8 mouse cellular contexts compared by ENCODE assay signal in the genomic region with DNA sequence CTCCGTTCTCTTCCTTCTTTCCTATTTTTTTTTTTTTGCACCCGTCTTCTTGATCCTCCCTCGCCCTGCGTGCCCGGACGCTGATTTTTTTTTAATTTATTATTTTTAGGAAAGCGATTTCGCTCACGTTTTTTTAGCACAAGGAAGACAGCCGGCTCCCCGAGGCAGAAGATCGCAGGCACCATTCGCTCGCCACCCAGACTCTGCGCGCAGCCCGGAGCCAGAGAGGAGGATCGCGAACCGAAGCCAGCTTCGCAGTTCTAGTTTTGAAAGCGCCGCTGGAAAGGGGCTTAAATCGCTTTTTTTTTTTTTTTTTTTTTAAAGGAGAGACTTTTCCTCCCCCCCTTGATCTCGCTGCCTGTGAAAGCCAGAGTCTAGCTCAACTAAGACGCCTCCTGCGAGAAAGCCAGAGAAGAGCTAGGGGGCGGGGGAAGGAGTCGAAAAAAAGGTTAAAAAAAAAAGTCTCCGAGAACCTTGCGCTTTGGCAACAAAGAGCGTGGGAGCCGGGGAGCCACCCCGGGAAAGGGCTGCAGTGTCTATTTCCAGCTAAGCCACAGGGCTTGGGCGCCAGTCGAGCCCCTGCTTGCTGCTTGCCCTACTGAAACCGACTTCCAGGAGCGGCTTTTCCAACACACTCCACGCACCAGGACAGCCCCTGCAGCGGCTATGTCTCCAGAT. TPM values are rescaled to one million over a fixed set of nuclear protein-coding genes. Genes with fewer than 3 reads are reported as not detected.
A peak's percentile ranks its signal among the peaks of the same experiment; 100 is the strongest.
DNase-seq lines count a peak whose midpoint lies in the region; ATAC-seq and TF ChIP-seq lines count a peak whose summit lies in the region.

No protein-coding gene starts in this region.

- H3K36me3 ChIP-seq in forebrain, embryonic 14.5 days (ENCODE audit: control insufficient read depth, insufficient read depth, low read length), result no peaks in the 10 kb centered on the region
- H3K36me3 ChIP-seq in intestine, embryonic 14.5 days (ENCODE audit: control insufficient read depth, insufficient read depth, low read length), result peaks cover 11% of the 10 kb centered on the region
- H3K36me3 ChIP-seq in midbrain, embryonic 12.5 days, result no peaks in the 10 kb centered on the region
- no peaks in the 10 kb centered on the region for H3K36me3 ChIP-seq in thymus, adult 2 months (ENCODE audit: control insufficient read depth, insufficient read depth, low read length)

- no peak for TF ChIP-seq POLR2A in thymus, adult 2 months (IDR thresholded peaks at IDR 0.05; ENCODE audit: control insufficient read depth, extremely low read depth, insufficient read depth, low read length, poor library complexity)

- peaks cover 6% of the 10 kb centered on the region; the same call in 1 of the 2 replicates for H3K4me1 ChIP-seq in forebrain, embryonic 14.5 days (ENCODE audit: control insufficient read depth, insufficient read depth, low read length)
- peaks cover 42% of the 10 kb centered on the region for H3K4me1 ChIP-seq in intestine, embryonic 14.5 days (replicated peaks; ENCODE audit: control insufficient read depth, insufficient read depth, low read length)
- H3K4me1 ChIP-seq in midbrain, embryonic 12.5 days, result peaks cover 10% of the 10 kb centered on the region
- no peaks in the 10 kb centered on the region for H3K4me1 ChIP-seq in thymus, adult 2 months (replicated peaks; ENCODE audit: control insufficient read depth, insufficient read depth, low read length)

- DNase-seq in urinary bladder, adult 2 months (ENCODE audit: low spot score), result peak; percentile 44
- DNase-seq in urinary bladder, postnatal 10 days (ENCODE audit: low spot score), result no peak
- no peak for DNase-seq in forebrain, embryonic 14.5 days (ENCODE audit: low spot score)
- peak; percentile 87 for DNase-seq in intestine, embryonic 14.5 days (ENCODE audit: low spot score)
- DNase-seq in thymus, adult 2 months, result no peak
- DNase-seq in right cerebral cortex, postnatal 4 days, result no peak
- DNase-seq in MN1 (ENCODE audit: low spot score), result no peak

- peak overlapping the region; percentile 22 for H3K4me3 ChIP-seq in forebrain, embryonic 14.5 days (ENCODE audit: low read depth, low read length)
- H3K4me3 ChIP-seq in intestine, embryonic 14.5 days (ENCODE audit: low read depth, low read length), result peak overlapping the region; percentile 83
- peak overlapping the region; percentile 32 for H3K4me3 ChIP-seq in midbrain, embryonic 12.5 days
- no peak overlapping the region for H3K4me3 ChIP-seq in thymus, adult 2 months (ENCODE audit: control insufficient read depth, insufficient read depth, low read length)

- no peak for TF ChIP-seq CTCF in thymus, adult 2 months (IDR thresholded peaks at IDR 0.05; ENCODE audit: borderline replicate concordance, control insufficient read depth, extremely low read depth, insufficient read depth, low read length, poor library complexity)

- H3K9me3 ChIP-seq in forebrain, embryonic 14.5 days (replicated peaks; ENCODE audit: control insufficient read depth, low read length), result no peaks in the 10 kb centered on the region
- H3K9me3 ChIP-seq in intestine, embryonic 14.5 days (ENCODE audit: control insufficient read depth, low read length), result no peaks in the 10 kb centered on the region
- H3K9me3 ChIP-seq in midbrain, embryonic 12.5 days, result no peaks in the 10 kb centered on the region

- peaks cover 95% of the 10 kb centered on the region for H3K27me3 ChIP-seq in forebrain, embryonic 14.5 days (replicated peaks; ENCODE audit: control insufficient read depth, insufficient read depth, low read length)
- H3K27me3 ChIP-seq in intestine, embryonic 14.5 days (replicated peaks; ENCODE audit: control insufficient read depth, insufficient read depth, low read length), result peaks cover 25% of the 10 kb centered on the region
- H3K27me3 ChIP-seq in midbrain, embryonic 12.5 days, result peaks cover 97% of the 10 kb centered on the region
- peaks cover 23% of the 10 kb centered on the region for H3K27me3 ChIP-seq in thymus, adult 2 months (ENCODE audit: control insufficient read depth, insufficient read depth, low read length)

- H3K4me2 ChIP-seq in forebrain, embryonic 14.5 days (ENCODE audit: low read length), result peak overlapping the region; percentile 49
- peak overlapping the region; percentile 84 for H3K4me2 ChIP-seq in intestine, embryonic 14.5 days (ENCODE audit: low read length)
- peak overlapping the region; percentile 54 for H3K4me2 ChIP-seq in midbrain, embryonic 12.5 days (replicated peaks)

- under 1% methylated on average over 40 of the region's 40 CpGs for WGBS in forebrain, embryonic 14.5 days
- WGBS in intestine, embryonic 14.5 days, result under 1% methylated on average over 40 of the region's 40 CpGs
- under 1% methylated on average over 40 of the region's 40 CpGs for WGBS in midbrain, embryonic 12.5 days
- 4% methylated on average over 40 of the region's 40 CpGs for WGBS in thymus, adult 2 months

- H3K9ac ChIP-seq in forebrain, embryonic 14.5 days (ENCODE audit: low read length), result no peak overlapping the region
- peak overlapping the region; percentile 89 for H3K9ac ChIP-seq in intestine, embryonic 14.5 days (ENCODE audit: low read length)
- H3K9ac ChIP-seq in midbrain, embryonic 12.5 days (replicated peaks), result no peak overlapping the region

- ATAC-seq in forebrain, embryonic 14.5 days, result no peak
- no peak for ATAC-seq in intestine, embryonic 14.5 days (replicated peaks; ENCODE audit: low FRiP score, low TSS enrichment, low read depth)
- no peak for ATAC-seq in midbrain, embryonic 12.5 days (ENCODE audit: low FRiP score, low read depth)

- H3K27ac ChIP-seq in forebrain, embryonic 14.5 days (ENCODE audit: low read depth, low read length), result no peak overlapping the region
- H3K27ac ChIP-seq in intestine, embryonic 14.5 days (ENCODE audit: low read depth), result peak overlapping the region; percentile 99
- no peak overlapping the region for H3K27ac ChIP-seq in midbrain, embryonic 12.5 days (replicated peaks)
- H3K27ac ChIP-seq in thymus, adult 2 months (ENCODE audit: control insufficient read depth, insufficient read depth, low read length), result no peak overlapping the region

RNA-seq across cellular contexts. Expression of gene Tbx3, which starts 0.8 kb away (rescaled TPM):
- polyA plus RNA-seq in urinary bladder, adult 2 months (2012; rRNA removed), result 40.4 and 54.3 TPM in 2 replicates
- polyA plus RNA-seq in forebrain, embryonic 14.5 days (2014; fragmentation: Nextera tagmentation; extraction: Ambion mirVana), result 1.7 and 2.8 TPM in 2 replicates
- polyA plus RNA-seq in intestine, embryonic 14.5 days (2014; fragmentation: Nextera tagmentation; extraction: Ambion mirVana), result 44.1 and 45.5 TPM in 2 replicates
- 2.1 and 2.2 TPM in 2 replicates for polyA plus RNA-seq in midbrain, embryonic 12.5 days (2016; fragmentation: Nextera tagmentation; extraction: Ambion mirVana)
- 2.1 and 3.2 TPM in 2 replicates for polyA plus RNA-seq in thymus, adult 2 months (2012; rRNA removed)

Comparison
In these comparisons a context has a peak if more than half of its experiments do, and no peak if none do; other contexts are left out.
1. DNase-seq: peak in urinary bladder, adult 2 months (single experiment) and intestine, embryonic 14.5 days (single experiment); none in urinary bladder, postnatal 10 days (single experiment), forebrain, embryonic 14.5 days (single experiment), thymus, adult 2 months (single experiment), right cerebral cortex, postnatal 4 days (single experiment) and MN1 (single experiment).
2. Peak in every context shown above with its lines, with median percentiles within 50 percentile points of each other: H3K4me2 ChIP-seq.